Mouse (Mus musculus) hindbrain, embryonic 14.5 days (tissue): ENCODE measurements around the gene Tspear. TPM values are rescaled to one million over a fixed set of nuclear protein-coding genes. Genes with fewer than 3 reads are reported as not detected.
A peak's percentile ranks its signal among the peaks of the same experiment; 100 is the strongest.
"Not testable (repeated sequence)": the region's sequence is repeated elsewhere in the genome, so short reads cannot be mapped to it uniquely, and the experiment has no call there.

Source experiments
- ATAC-seq: fragments of 200-750 bp; cut with Nextera tagmentation; 2 replicates; pipeline ENCODE4 v1.8.0; 2017; ENCODE audit warnings: moderate number of reproducible peaks, mild to moderate bottlenecking, moderate TSS enrichment, moderate library complexity; ENCODE audit not compliant: low FRiP score
- DNase-seq: peaks from one replicate; pipeline ENCODE4 v3.0.0-alpha.2; 2015; ENCODE audit warnings: low spot score
- H3K27ac ChIP-seq: fragments of 300-500 bp; sonication (generic); 2 replicates; pipeline ENCODE4 v1.5.1; 2014; ENCODE audit warnings: mild to moderate bottlenecking, moderate library complexity
- H3K27me3 ChIP-seq: fragments of 300-500 bp; sonication (generic); 2 replicates; pipeline ENCODE4 v1.6.1; 2014; ENCODE audit warnings: mild to moderate bottlenecking, low read length, mixed read lengths; ENCODE audit not compliant: control insufficient read depth, insufficient read depth
- H3K36me3 ChIP-seq: fragments of 300-500 bp; sonication (generic); replicated peaks from 2 replicates; pipeline ENCODE4 v1.6.1; 2014; ENCODE audit not compliant: control insufficient read depth, insufficient read depth
- H3K4me1 ChIP-seq: fragments of 300-500 bp; sonication (generic); replicated peaks from 2 replicates; pipeline ENCODE4 v1.6.1; 2014; ENCODE audit warnings: antibody characterized with exemption, low read length, mixed read lengths; ENCODE audit not compliant: control insufficient read depth, insufficient read depth
- H3K4me2 ChIP-seq: fragments of 300-500 bp; sonication (generic); replicated peaks from 2 replicates; pipeline ENCODE4 v1.6.1; 2014; ENCODE audit warnings: mild to moderate bottlenecking, moderate library complexity
- H3K4me3 ChIP-seq: fragments of 300-500 bp; sonication (generic); replicated peaks from 2 replicates; pipeline ENCODE4 v1.5.1; 2014; ENCODE audit warnings: mild to moderate bottlenecking, low read length
- H3K9ac ChIP-seq: fragments of 300-500 bp; sonication (generic); 2 replicates; pipeline ENCODE4 v1.6.1; 2014
- H3K9me3 ChIP-seq: fragments of 300-500 bp; sonication (generic); 2 replicates; pipeline ENCODE4 v1.6.1; 2016; ENCODE audit warnings: low read length; ENCODE audit not compliant: control insufficient read depth
- WGBS: fragments of 180-500 bp; shearing (Covaris S2); extraction: QIAGEN DNeasy Blood & Tissue Kit; methylation state at CpG from one replicate; pipeline ENCODE4 v1.1.7; 2014; 5-methylcytosine and 5-hydroxymethylcytosine counted together
- polyA plus RNA-seq: library from polyadenylated mRNA; unstranded; fragments of >200 nt; fragmentation: Nextera tagmentation; extraction: Ambion mirVana; gene quantifications from 2 replicates; pipeline ENCODE4 v1.2.1, GENCODE M21; 2014

Tspear gene
- polyA plus RNA-seq, 1 experiment from 2014 or later = 1.2 TPM

DNA sequence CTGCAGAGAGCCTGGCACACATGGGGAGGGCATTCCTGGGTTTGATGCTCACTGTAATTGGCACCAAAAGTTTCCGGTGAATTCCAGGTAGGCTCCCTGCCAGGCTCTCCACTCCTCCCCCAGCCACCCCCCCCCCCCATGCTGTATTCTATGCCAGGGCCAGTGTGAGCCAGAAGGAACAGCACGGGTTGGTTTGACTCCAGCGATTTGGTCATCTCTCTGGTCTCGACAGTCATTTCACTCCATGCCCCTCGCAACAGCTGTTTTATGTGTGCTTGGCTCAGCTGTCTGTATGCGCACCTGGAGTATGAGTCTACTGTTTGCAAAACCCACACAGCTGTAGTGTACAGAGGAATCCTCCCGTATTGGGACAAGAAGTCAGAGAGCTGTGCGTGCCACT, 20.0 kb upstream of the Tspear start:
- WGBS = 76% methylated on average over 8 of the region's 8 CpGs
- Histone ChIP-seq H3K27ac (no peak overlapping the region), H3K4me3 (no peak overlapping the region), H3K36me3 (no peaks in the 10 kb centered on the region), H3K4me1 (no peaks in the 10 kb centered on the region), H3K9ac (no peak overlapping the region), H3K4me2 (no peak overlapping the region), H3K27me3 (no peaks in the 10 kb centered on the region), H3K9me3 (no peaks in the 10 kb centered on the region)
- DNase-seq (no peak), ATAC-seq (no peak)

DNA sequence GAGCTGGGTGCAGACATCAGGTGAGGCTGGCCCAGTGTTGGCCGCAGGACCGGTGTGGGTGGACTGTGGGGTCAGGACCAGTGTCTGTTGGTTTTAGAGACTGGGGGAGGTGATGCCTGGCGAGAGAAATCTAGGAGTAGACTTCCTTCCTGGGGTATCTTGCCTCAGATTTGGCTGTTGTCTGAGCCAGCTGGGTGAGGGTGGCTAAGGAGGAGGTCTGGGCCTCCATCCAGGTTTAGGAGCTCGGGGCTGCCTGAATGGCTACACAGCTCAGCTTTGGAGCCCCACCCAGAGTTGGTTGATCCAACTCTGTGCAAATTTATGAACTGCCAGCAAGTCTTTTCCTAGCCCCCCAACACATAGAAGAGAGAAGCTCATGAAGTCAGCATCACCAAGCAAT, 19.0 kb upstream of the Tspear start:
- ATAC-seq (no peak), DNase-seq (no peak)
- Histone ChIP-seq H3K27me3 (no peaks in the 10 kb centered on the region), H3K27ac (no peak overlapping the region), H3K4me3 (no peak overlapping the region), H3K9me3 (no peaks in the 10 kb centered on the region), H3K4me1 (no peaks in the 10 kb centered on the region), H3K36me3 (no peaks in the 10 kb centered on the region), H3K4me2 (no peak overlapping the region), H3K9ac (no peak overlapping the region)
- whole genome bisulfite sequencing = 87% methylated on average over 4 of the region's 4 CpGs

DNA sequence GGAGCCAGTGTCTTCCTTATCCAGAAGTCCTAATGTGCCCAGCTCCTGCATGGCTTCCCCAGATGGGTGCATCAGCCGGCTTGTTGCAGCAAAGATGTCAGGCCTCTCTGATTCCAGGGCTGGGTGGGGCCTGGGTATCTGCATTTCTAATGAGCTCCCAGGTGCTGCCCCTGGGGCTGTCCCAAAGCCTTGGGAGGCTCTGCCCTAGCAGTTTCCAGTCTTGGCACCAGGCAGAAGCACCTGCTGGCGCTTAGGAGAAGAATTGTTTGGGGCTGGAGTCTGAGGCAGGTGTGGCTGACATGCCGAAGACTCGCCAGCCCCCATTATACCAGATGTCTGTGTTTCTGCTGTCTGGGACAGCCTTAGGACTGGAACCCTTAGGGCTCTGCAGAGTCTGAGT, 15.7 kb upstream of the Tspear start:
- H3K4me1 ChIP-seq = no peaks in the 10 kb centered on the region
- no peak for ATAC-seq
- no peak for DNase-seq
- H3K9ac ChIP-seq = no peak overlapping the region
- no peak overlapping the region for H3K4me2 ChIP-seq
- peaks cover 2% of the 10 kb centered on the region; the same call in 1 of the 2 replicates for H3K27me3 ChIP-seq
- no peaks in the 10 kb centered on the region for H3K36me3 ChIP-seq
- 85% methylated on average over 4 of the region's 4 CpGs for WGBS
- no peak overlapping the region for H3K27ac ChIP-seq
- H3K4me3 ChIP-seq = no peak overlapping the region
- no peaks in the 10 kb centered on the region for H3K9me3 ChIP-seq

DNA sequence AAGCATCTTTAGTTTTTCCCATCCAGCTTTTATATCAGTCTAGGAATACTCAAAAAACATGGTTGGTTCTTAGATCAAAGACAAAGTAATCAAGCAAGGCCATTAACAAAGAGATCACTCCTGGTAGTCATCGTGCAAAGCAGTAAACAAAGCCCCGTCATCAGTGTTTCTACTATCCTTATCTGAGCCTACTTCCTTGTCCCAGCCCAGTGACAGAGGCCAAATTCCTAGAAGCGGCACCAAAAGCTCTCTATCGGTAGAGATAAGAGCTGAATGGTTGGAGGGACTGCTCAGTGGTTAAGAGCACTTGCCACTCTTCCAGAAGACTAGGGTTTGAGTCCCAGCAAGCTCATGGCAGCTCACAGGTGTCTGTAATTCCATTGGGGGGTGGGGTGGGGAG, 14.8 kb upstream of the Tspear start:
- no peaks in the 10 kb centered on the region for H3K9me3 ChIP-seq
- no peak overlapping the region for H3K4me3 ChIP-seq
- H3K27ac ChIP-seq = no peak overlapping the region
- no peak for ATAC-seq
- peaks cover 9% of the 10 kb centered on the region; the same call in 1 of the 2 replicates for H3K27me3 ChIP-seq
- no peaks in the 10 kb centered on the region for H3K36me3 ChIP-seq
- WGBS = 88% methylated on average over 4 of the region's 4 CpGs
- DNase-seq = no peak
- no peaks in the 10 kb centered on the region for H3K4me1 ChIP-seq
- no peak overlapping the region for H3K4me2 ChIP-seq
- no peak overlapping the region for H3K9ac ChIP-seq

DNA sequence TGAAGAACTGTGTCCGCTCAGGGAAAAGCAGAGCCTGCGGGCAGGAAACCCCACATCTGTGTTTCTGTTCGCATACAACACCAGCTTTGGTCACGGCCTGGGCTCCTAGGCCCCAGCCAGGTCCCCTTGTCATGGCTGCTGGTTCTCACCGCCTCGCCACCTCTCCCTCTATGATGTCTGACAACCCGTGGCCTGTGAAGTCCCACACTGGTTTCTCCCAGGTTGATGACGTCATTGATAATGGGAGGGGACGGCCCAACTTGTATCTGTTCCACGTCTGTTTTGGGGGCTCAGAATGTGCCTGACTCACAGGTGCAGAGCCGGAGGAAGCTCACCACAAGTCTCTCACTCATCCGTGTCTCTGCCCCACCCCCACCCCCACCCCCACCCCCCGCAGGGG, 12.6 kb upstream of the Tspear start:
- no peak overlapping the region for H3K4me2 ChIP-seq
- H3K4me3 ChIP-seq = no peak overlapping the region
- 64% methylated on average over 13 of the region's 13 CpGs for whole genome bisulfite sequencing
- H3K4me1 ChIP-seq = peaks cover 8% of the 10 kb centered on the region; the same call in 1 of the 2 replicates
- ATAC-seq (no peak), DNase-seq (no peak)
- H3K9me3 ChIP-seq = no peaks in the 10 kb centered on the region
- no peak overlapping the region for H3K27ac ChIP-seq
- H3K9ac ChIP-seq = no peak overlapping the region
- H3K27me3 ChIP-seq = peaks cover 30% of the 10 kb centered on the region
- H3K36me3 ChIP-seq = no peaks in the 10 kb centered on the region

DNA sequence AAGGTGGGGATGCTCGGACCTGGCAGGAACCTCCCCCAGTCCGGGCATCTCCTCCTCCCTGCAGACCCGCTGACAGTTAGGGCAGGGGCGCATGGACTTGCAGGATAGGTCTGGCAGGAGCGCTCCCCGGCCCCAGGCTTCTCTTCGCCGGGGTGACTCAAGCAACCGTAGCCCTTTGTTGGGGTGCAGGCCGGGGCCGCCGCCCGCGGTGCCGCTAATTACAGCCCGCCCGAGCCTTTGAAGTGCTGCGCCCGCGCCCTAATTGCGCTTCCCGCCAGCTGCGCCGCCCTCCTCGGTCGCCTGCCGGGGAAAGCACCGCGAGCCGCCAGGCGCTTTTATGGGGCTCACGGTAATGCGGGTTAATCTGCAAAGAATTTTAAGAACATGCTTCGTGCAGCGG, 8.8 kb upstream of the Tspear start:
- no peak overlapping the region for H3K27ac ChIP-seq
- H3K27me3 ChIP-seq = peaks cover 41% of the 10 kb centered on the region
- WGBS = under 1% methylated on average over 35 of the region's 35 CpGs
- 0 out of 2 replicates have a peak overlapping the region, but pooled peaks have one; percentile 17 for H3K9ac ChIP-seq
- peak overlapping the region; percentile 22 for H3K4me3 ChIP-seq
- no peaks in the 10 kb centered on the region for H3K36me3 ChIP-seq
- peaks cover 8% of the 10 kb centered on the region; the same call in 1 of the 2 replicates for H3K4me1 ChIP-seq
- no peaks in the 10 kb centered on the region for H3K9me3 ChIP-seq
- 0 out of 2 replicates have a peak, but pooled peaks have one; percentile 24 for ATAC-seq
- DNase-seq = no peak
- H3K4me2 ChIP-seq = peak overlapping the region; percentile 56

DNA sequence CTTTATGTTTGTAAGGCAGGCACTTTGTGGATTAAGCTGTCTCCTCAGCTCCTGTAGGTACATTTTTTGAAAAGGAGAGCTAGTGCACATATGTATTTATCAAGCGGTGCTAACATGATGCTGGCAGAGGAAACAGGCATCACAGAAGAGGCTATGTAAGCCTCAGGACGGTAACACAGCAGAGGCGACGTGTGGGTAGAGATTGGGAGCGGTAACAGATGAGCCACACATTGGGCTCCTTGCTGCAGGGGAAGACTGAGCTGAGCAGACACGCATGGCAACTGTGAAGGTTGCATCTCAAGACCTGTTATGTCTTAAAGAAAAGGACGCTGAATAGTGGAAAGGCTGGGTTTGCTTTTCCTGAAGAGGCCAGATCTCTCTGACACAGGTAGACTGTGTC, 3.4 kb upstream of the Tspear start:
- Histone ChIP-seq H3K4me2 (no peak overlapping the region), H3K9ac (no peak overlapping the region), H3K36me3 (no peaks in the 10 kb centered on the region), H3K27ac (no peak overlapping the region), H3K27me3 (peaks cover 38% of the 10 kb centered on the region), H3K9me3 (no peaks in the 10 kb centered on the region), H3K4me3 (no peak overlapping the region), H3K4me1 (peaks cover 8% of the 10 kb centered on the region; the same call in 1 of the 2 replicates)
- ATAC-seq (no peak), DNase-seq (no peak)
- WGBS = 81% methylated on average over 7 of the region's 7 CpGs

DNA sequence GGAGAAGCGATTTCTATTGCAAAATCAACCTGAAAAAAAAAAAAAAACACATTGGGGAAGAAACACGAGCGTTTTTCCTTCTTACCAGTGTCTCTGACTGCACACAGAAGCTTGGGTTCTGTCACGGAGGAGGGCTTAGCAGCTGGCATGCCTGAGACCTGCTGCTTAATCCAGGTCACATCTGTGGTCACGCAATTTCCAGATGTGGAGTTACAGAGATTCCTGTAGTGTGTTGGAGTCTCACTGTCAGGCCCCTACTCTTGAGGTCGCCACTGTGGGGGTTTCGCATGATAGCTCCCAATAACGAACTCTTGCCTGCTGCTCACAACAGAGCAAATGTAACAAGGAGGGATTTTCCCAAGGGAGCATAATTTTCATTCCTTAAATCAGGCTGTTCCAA, 2.2 kb upstream of the Tspear start:
- H3K36me3 ChIP-seq = no peaks in the 10 kb centered on the region
- H3K9me3 ChIP-seq = no peaks in the 10 kb centered on the region
- H3K9ac ChIP-seq = no peak overlapping the region
- ATAC-seq (no peak), DNase-seq (no peak)
- peaks cover 8% of the 10 kb centered on the region; the same call in 1 of the 2 replicates for H3K4me1 ChIP-seq
- no peak overlapping the region for H3K4me3 ChIP-seq
- H3K27ac ChIP-seq = no peak overlapping the region
- 34% methylated on average over 8 of the region's 8 CpGs for WGBS
- H3K4me2 ChIP-seq = no peak overlapping the region
- peaks cover 31% of the 10 kb centered on the region for H3K27me3 ChIP-seq

DNA sequence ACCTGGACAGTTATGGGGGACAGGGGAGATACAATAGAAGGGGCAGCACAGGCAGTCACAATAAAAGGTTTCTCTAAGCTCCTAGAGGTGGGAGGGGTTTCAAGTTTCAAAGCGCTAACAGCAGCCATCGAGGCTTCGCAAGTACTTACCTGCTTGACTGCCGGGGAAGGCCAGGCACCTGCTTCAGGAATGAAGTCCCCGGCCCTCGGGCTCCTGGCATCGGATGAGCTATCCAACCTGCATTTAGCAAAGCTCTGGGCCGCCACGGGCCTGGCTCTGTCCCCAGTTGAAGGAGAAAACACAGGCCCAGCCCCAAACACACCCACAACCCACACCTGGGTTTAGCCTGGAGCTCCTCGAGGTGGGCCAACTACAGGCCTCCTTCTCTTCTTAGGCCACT, 652 bp downstream of the Tspear start:
- Histone ChIP-seq H3K27ac (no peak overlapping the region), H3K4me3 (no peak overlapping the region), H3K4me2 (no peak overlapping the region), H3K9ac (no peak overlapping the region), H3K36me3 (no peaks in the 10 kb centered on the region), H3K9me3 (no peaks in the 10 kb centered on the region), H3K27me3 (peaks cover 24% of the 10 kb centered on the region), H3K4me1 (peaks cover 8% of the 10 kb centered on the region; the same call in 1 of the 2 replicates)
- ATAC-seq (no peak), DNase-seq (no peak)
- 37% methylated on average over 10 of the region's 10 CpGs for WGBS

DNA sequence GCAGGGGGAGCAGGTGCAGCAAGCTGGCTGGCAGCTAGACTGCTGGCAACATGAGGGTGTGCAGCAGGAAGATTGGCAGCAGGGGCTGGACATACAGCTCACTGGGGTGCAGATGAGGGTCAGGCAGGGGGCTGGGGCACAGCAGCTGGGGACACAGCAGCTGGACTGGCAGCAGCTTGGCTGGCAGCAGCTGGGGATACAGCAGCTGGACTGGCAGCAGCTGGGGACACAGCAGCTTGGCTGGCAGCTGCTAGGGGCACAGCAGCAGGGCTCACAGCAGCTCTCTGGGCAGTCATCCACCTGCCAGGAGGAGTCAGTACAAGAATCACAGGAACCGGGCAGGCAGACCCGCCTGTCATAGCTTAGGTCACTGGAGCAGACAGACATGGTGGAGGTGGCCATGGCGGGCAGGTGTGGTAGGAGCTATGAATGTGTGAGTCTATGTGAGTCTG, 4.0 kb downstream of the Tspear start, which contains the start of gene Gm19402:
Gene Gm19402, minus strand, starts transcription at position 402 of the 452 bp plus-strand sequence.
- not testable (repeated sequence) for H3K27ac ChIP-seq, H3K4me3 ChIP-seq, H3K9me3 ChIP-seq, DNase-seq, H3K4me1 ChIP-seq, ATAC-seq, H3K4me2 ChIP-seq, H3K36me3 ChIP-seq, H3K9ac ChIP-seq
- 71% methylated on average over 3 of the region's 3 CpGs for WGBS
- peaks cover 21% of the 10 kb centered on the region for H3K27me3 ChIP-seq
